Mouse (Mus musculus): Measurements from ENCODE around the gene Tlx2.

The Tlx2 gene

DNA sequence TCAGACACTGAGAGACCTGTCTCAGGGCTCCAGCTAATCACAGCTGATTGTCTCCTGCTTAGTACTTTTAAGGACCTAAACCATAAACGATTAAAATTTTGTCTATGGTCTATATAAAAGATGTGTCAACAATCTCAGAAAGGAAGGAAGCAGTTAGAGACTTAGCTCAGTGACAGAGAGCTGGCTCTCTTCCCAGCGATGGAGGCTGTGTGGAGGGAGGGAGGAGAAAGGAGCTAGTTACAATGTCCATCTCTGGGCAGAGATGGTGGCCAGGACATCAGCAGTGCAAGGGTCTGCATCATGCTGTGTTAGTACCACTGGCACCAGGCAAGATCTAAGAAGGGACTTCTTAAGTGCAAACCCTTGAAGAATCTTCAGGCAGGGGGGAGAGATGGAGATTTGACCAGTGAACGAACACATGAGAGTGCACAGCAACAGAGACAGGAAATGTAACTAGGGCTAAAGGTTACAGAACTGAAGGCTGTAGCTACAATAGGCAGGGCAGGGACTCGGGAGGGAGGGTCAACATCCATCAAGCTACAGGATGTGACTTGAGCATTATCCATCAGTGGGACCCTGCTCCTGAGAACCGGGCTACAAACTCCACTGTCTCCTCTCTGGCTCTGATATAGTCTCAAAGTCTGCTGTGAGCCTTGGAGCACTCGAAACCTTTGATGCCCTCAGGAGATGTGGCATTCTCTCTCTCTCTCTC, 22.5 kb upstream of the Tlx2 start:
- no peak for DNase-seq (ENCODE audit: low spot score in 2 of 2)

- no peak for DNase-seq (ENCODE audit: low spot score in 2 of 2)
These were observed 17.8 kb upstream of the Tlx2 start for GRCm38 (mm10) chr6:83087926-83088260.

GRCm38 (mm10) chr6:83087205-83087925, 17.3 kb upstream of the Tlx2 start:
- DNase-seq (ENCODE audit: low spot score in 2 of 2) = peak in 1 of 2 experiments; percentile 46

DNA sequence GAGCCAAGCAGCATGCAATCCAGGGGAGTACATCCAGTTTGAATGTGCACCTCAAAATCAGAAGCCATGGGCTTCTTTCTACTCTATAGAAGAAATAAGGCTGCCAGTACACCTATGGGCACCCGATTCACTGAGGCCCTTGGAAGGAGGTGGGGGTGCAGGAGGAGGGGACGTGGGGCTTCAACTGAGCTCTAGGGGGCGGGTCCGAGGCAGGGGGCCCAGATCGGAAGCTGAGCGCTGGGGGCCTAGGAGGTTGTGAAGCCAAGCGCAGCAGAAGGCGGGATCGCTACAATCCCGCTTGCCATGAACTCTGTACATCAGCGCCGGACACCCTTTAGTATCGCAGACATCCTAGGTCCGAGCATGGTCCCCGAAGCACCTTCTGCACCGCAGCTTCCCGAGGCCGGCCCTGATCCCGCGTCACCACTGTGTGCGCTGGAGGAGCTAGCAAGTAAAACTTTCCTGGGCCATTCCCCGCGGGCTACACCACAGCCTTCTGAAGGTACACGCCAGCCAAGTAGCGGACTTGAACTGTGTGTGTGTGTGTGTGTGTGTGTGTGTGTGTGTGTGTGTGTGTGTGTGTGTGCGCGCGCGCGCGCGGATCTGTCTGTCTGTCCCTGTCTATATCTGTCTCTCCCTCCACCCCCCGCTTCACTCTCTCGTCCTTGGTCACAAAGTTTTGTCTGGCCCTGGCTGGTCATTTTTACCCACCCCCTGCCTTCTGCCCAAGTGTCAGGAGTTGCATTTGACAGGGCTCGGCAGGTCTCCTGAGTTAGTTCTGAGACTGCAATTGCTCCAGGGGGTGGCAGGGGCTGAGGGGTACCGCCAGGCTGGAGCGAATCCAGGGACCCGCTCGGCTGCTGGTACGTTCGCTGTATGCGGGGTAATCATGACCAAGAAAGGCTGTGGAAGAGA, 16.3 kb upstream of the Tlx2 start, which contains the start of gene Lbx2:
Gene Lbx2, plus strand, starts transcription at position 247 of the 915 bp plus-strand sequence.
- no peak for DNase-seq (ENCODE audit: low spot score in 2 of 2)

GRCm38 (mm10) chr6:83084477-83084876, 14.4 kb upstream of the Tlx2 start:
- no peak for DNase-seq (ENCODE audit: low spot score in 2 of 2)

GRCm38 (mm10) chr6:83083497-83083896, 13.4 kb upstream of the Tlx2 start:
- no peak for DNase-seq (ENCODE audit: low spot score in 2 of 2)

GRCm38 (mm10) chr6:83080210-83080609, 10.1 kb upstream of the Tlx2 start:
- DNase-seq (ENCODE audit: low spot score in 2 of 2) = no peak

GRCm38 (mm10) chr6:83078324-83078858, 8.3 kb upstream of the Tlx2 start:
- DNase-seq (ENCODE audit: low spot score in 2 of 2) = peak; percentile 99

DNA sequence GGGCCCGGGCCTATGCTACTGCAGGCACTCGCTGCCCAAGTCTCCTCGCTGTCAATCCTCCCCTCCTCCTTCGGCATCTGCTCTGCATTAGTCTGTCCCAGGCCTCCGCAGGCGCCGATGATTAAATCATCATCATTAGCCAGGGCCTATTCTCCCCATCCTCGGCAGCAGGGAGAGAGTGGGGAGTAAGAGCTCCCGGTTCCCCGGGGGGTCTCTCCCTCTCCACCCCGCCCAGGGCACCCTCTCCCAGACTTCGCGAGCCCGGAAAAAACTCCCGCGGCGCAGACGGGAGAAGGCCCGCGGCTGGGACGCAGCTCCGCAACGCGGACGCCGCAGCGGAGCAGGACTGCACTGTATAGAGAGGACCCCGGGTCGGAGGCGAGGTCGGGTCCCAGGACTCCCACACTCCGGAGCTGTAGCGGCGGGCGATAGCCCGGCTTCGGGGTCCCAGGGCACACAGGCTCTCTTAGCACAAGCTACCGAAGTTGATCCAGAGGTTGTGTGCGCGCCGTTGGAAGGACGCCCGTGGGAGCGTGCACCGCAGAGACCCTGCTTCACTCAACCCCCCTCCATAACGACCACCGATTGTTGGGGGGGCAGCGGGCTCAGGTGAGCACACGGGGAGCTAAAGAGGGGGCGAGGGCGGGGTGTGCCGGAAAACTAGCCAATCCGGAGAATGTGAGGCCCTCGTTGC, 7.7 kb upstream of the Tlx2 start, which contains the start of gene Pcgf1:
Gene Pcgf1, plus strand, starts transcription at position 240 of the 694 bp plus-strand sequence.
- no peak for DNase-seq (ENCODE audit: low spot score in 2 of 2)

DNA sequence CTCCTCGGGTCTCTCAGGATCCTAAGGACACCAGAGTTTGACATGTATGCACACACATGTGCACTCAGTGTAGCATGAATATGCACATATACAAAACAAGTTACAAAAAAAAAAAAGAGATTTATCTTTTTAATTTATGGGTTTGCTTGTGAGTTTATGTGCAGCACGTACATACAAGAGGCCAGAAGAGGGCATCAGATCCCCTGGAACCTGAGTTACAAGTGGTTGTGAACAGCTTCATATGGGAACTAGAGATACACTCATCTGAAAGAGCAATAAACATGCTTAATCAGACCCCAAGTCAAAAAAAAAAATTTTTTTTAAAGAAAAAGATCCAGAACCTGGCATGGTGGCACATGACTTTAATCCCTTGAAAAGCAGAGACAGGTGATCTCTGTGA, 4.9 kb upstream of the Tlx2 start:
- no peak for DNase-seq (ENCODE audit: low spot score in 2 of 2)

- DNase-seq (ENCODE audit: low spot score in 2 of 2) = no peak
These were observed 1.1 kb upstream of the Tlx2 start for GRCm38 (mm10) chr6:83071220-83071619.

DNA sequence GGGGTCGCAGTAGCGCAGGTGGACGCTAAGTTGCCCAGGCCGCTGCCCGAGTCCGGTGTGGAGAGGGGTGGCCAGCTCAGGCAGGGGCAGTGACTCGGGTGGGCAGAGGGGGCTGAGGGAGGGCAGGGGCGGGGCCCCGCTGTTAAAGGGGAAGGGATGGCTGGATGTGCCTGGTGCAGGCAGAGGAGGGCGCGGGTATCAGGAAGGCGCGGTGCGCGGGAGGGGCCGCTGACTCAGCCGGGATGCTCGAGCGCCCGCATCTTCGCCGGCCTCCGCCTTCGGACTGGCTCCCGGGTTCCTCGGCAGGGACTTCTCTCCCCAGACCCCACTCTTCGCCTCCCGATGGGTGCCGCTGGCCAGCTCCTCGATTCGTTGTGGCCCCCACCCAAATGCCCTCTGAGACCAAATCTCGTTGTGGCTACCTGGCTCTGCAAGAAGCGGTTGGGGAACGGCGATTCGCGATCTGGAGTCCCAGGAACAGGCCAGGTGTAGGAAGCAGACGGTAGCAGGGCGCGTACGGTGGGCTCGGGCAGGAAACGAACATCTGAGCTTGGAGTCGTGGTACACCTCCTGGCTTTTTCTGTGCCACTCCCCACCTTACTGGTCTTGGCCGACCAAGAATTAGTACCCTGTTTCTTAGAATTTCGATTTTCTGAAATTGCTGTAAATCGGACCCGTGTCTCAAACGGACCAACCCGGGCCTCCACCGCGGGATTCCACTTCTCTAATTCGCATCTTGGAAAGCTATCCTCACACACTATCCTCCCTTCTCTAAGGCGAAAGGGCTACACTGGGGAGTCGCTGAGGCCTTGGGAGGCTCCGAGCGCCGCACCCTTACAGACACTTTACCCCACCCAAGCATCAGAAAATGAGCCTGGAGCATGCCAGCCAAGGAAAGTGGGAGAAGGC, 472 bp upstream of the Tlx2 start:
- no peak for DNase-seq (ENCODE audit: low spot score in 2 of 2)

- DNase-seq (ENCODE audit: low spot score in 2 of 2) = no peak
These were observed 426 bp downstream of the Tlx2 start for GRCm38 (mm10) chr6:83069488-83070246.

DNA sequence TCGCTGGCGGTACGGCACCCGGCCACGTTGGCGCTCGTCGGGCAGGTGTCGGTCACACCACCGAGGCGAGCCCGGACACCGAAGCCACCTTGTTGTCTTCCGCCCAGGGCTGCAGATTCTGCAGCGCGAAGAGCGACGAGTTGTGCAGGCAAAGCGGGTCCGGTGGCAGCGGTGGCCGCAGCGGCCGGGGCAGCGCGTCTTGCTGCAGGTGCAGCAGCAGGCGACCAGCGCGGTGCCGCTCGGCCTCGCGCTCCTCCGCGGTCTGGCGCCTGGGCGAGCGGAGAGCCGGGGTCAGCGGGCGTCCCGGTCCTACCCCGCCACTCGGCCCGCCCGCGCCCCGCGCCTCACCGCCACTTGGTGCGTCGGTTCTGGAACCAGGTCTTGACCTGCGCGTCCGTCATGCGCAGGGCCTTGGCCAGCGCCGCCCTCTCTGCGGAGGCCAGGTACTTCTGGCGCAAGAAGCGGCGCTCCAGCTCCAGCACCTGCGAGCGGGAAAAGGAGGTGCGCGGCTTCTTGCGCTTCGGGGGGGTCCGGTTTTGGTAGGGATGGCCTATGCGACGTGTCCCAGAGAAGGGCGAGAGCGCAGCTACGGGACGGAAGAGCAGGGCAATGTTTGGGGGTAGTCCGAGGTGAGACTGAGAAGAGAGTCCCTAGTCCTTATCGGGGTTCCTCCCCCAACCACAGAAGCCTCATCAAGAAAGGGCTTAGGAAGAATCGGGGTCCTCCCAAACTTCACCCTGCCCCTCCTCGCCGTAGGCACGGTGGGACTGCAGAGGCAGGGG, 1.2 kb downstream of the Tlx2 start:
- DNase-seq (ENCODE audit: low spot score in 2 of 2) = no peak

DNA sequence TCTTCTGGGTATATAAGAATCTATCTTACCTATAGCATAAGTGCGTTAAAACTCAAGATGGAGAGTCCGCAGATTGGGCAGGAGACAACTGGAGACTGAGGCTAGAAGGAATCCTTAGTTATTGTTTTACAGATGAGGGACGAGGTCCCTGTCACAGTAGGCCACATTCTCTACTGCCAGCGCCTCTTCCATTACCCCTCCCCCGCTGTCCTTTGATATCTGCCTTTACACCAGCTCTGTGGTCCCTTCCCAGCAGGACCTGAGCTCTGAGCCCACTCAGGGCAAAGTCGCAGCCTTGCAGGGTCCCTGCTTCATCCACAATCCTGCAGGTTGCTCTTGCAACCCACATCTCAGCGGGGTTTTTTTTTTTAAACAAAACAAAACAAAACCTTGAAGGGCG, 1.9 kb downstream of the Tlx2 start:
- DNase-seq (ENCODE audit: low spot score in 2 of 2) = no peak

DNA sequence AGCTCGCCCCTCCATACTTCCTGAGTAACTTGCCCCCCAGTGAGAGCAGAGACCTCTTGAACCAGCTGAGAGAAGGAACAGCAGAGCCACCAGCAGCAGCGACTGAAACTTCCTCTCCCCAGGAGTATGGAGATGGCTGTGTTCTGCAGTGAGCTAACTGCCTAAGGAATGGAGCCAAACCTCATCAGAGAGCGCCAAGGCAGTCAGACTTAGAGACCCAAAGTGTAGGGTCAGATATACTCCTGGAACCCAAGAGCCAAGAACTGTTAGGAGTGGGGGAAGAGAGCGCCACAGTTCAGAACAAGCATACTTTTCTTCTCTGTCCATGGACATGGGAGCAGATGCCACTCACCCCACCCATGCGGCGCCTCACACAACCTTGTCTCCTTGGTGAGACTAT, 3.7 kb downstream of the Tlx2 start:
- no peak for DNase-seq (ENCODE audit: low spot score in 2 of 2)

DNA sequence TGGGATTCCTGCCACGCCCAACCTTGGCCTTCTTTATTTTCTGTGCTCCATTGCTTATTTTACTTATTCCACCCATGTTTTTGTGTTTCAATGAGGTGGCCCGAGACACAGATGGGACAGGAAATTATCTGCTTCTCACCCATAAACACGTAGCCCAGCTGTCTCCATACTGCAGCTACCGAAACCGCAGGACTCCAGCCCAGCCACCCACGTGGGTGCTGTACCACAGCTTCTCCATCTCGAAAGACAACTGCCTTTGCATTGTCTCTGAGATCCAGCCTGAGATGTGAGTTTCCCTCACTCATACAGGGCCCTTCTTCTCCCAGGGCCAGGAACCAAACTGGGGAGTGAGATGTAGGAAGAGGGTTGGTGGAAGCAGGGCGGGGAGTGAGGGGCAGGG, 4.1 kb downstream of the Tlx2 start:
- DNase-seq (ENCODE audit: low spot score in 2 of 2) = no peak

DNA sequence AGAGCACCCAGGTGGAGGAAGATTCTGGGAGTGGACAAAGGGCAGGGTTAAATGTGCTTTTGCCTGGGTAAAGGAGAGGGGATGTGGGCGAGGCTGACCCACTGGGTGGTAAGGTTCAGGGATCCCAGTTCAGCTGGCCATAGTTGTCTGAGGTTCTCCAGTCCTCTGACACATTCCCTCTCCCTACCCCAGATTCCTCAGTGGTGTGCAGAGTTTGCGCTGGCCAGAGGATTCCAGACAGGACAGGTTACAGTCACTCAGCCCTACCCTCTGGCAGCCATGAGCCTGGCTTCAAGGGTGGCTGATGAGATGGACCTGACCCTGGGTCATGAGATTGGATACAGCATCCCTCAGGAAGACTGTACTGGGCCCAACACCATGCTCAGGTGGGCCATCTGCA, 11.4 kb downstream of the Tlx2 start:
- no peak for DNase-seq (ENCODE audit: low spot score in 2 of 2)

DNA sequence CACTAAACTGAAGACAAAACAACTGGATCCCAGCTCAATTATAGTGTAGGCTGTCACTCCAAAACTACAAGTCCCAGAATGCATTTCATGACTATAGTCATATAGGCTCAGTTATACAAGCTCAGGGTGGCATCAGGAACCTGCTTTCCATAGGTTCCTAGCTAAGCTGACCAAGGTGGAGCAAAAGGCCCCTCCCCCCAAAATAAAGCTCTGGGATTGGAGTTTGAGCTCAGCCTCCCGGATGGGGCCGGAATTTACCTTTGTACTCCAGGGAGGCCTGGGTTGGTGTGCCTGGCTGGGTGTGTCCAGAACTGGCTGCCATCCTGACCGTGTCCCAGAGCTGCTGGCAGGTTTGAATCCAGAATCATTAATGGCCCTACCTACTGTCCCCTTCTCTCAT, 12.3 kb downstream of the Tlx2 start, which contains the start of gene Dqx1:
Gene Dqx1, plus strand, starts transcription at position 55 of the 400 bp plus-strand sequence.
- DNase-seq (ENCODE audit: low spot score in 2 of 2) = no peak
